In genomic region chr5:43781977-43782930, GRCm38 (mm10) we compare ENCODE assay signal across 8 mouse cellular contexts. TPM values are rescaled to one million over a fixed set of nuclear protein-coding genes. Genes with fewer than 3 reads are reported as not detected.
DNase-seq lines count a peak whose midpoint lies in the region; ATAC-seq and TF ChIP-seq lines count a peak whose summit lies in the region.

No protein-coding gene starts in this region.

- 5% methylated on average over 46 of the region's 82 CpGs for WGBS in forebrain, embryonic 14.5 days
- whole genome bisulfite sequencing in lung, embryonic 14.5 days: 4% methylated on average over 75 of the region's 82 CpGs
- 3% methylated on average over 82 of the region's 82 CpGs for WGBS in olfactory bulb, adult 2 months

- peak; percentile 94 for TF ChIP-seq POLR2A in olfactory bulb, adult 2 months (IDR thresholded peaks at IDR 0.05; ENCODE audit: insufficient read depth, low read depth, low read length)

- peak overlapping the region; percentile 95 for H3K27ac ChIP-seq in forebrain, embryonic 14.5 days (ENCODE audit: low read depth, low read length)
- peak overlapping the region; percentile 100 for H3K27ac ChIP-seq in layer of hippocampus, adult 2 months
- H3K27ac ChIP-seq in lung, embryonic 14.5 days (ENCODE audit: low read depth): peak overlapping the region; percentile 96
- H3K27ac ChIP-seq in olfactory bulb, adult 2 months (ENCODE audit: insufficient read depth, low read depth, low read length): peak overlapping the region; percentile 99

- TF ChIP-seq CTCF in layer of hippocampus, adult 2 months (conservative IDR thresholded peaks at IDR 0.05): no peak
- no peak for TF ChIP-seq CTCF in lung, embryonic 14.5 days (IDR thresholded peaks at IDR 0.05; ENCODE audit: low read depth)
- no peak for TF ChIP-seq CTCF in olfactory bulb, adult 2 months (IDR thresholded peaks at IDR 0.05; ENCODE audit: insufficient read depth, low read depth, low read length)

- intact Hi-C loops in heart, postnatal 14 days (cut with DNase I): loop anchor here (10.0 kb wide), 1 partner anchor 547 kb away; the partner anchor contains the start of gene Cpeb2

- no peaks in the 10 kb centered on the region for H3K27me3 ChIP-seq in forebrain, embryonic 14.5 days (replicated peaks; ENCODE audit: control insufficient read depth, insufficient read depth, low read length)
- H3K27me3 ChIP-seq in lung, embryonic 14.5 days (ENCODE audit: insufficient read depth, low read length): no peaks in the 10 kb centered on the region

- H3K4me1 ChIP-seq in forebrain, embryonic 14.5 days (ENCODE audit: control insufficient read depth, insufficient read depth, low read length): peaks cover 8% of the 10 kb centered on the region
- H3K4me1 ChIP-seq in lung, embryonic 14.5 days (ENCODE audit: insufficient read depth): peaks cover 14% of the 10 kb centered on the region
- H3K4me1 ChIP-seq in olfactory bulb, adult 2 months (ENCODE audit: control insufficient read depth, insufficient read depth, low read length): peaks cover 2% of the 10 kb centered on the region

- ATAC-seq in cerebellum, adult (ENCODE audit: insufficient number of reproducible peaks, low FRiP score, low TSS enrichment): peak; percentile 83
- peak; percentile 94 for ATAC-seq in forebrain, embryonic 14.5 days
- peak; percentile 92 for ATAC-seq in lung, embryonic 14.5 days (ENCODE audit: insufficient read depth)

- H3K4me3 ChIP-seq in forebrain, embryonic 14.5 days (ENCODE audit: low read depth, low read length): peak overlapping the region; percentile 81
- H3K4me3 ChIP-seq in layer of hippocampus, adult 2 months: peak overlapping the region; percentile 89
- peak overlapping the region; percentile 87 for H3K4me3 ChIP-seq in lung, embryonic 14.5 days (ENCODE audit: low read depth, low read length)
- peak overlapping the region; percentile 76 for H3K4me3 ChIP-seq in olfactory bulb, adult 2 months (ENCODE audit: insufficient read depth, low read depth, low read length)

- peak overlapping the region; percentile 95 for H3K9ac ChIP-seq in forebrain, embryonic 14.5 days (ENCODE audit: low read length)
- H3K9ac ChIP-seq in lung, embryonic 14.5 days: peak overlapping the region; percentile 97

- no peaks in the 10 kb centered on the region for H3K36me3 ChIP-seq in forebrain, embryonic 14.5 days (ENCODE audit: control insufficient read depth, insufficient read depth, low read length)
- H3K36me3 ChIP-seq in lung, embryonic 14.5 days (ENCODE audit: insufficient read depth): no peaks in the 10 kb centered on the region

- H3K4me2 ChIP-seq in forebrain, embryonic 14.5 days (ENCODE audit: low read length): peak overlapping the region; percentile 71
- H3K4me2 ChIP-seq in lung, embryonic 14.5 days: peak overlapping the region; percentile 86

- DNase-seq in ES-CJ7 (ENCODE audit: low read depth, low spot score): peak; percentile 65
- peak; percentile 89 for DNase-seq in forebrain, embryonic 14.5 days (ENCODE audit: low spot score)
- peak; percentile 85 to 93 for DNase-seq in heart, postnatal 14 days
- peak; percentile 48 to 79 for DNase-seq in layer of hippocampus, adult 2 months (ENCODE audit: low spot score in 2 of 2)
- peak; percentile 92 for DNase-seq in lung, embryonic 14.5 days
- peak; percentile 60 to 64 for DNase-seq in thymus, adult 18-20 months

- H3K9me3 ChIP-seq in forebrain, embryonic 14.5 days (replicated peaks; ENCODE audit: control insufficient read depth, low read length): no peaks in the 10 kb centered on the region
- no peaks in the 10 kb centered on the region for H3K9me3 ChIP-seq in lung, embryonic 14.5 days (ENCODE audit: low read depth, low read length)

RNA-seq across cellular contexts. Expression of gene Bst1, which starts 36.4 kb away (rescaled TPM):
- not detected in 2 replicates for polyA plus RNA-seq in forebrain, embryonic 14.5 days (2014; fragmentation: Nextera tagmentation; extraction: Ambion mirVana)
- total RNA-seq in heart, postnatal 14 days (2021): 1 to 10 TPM; 1.1 to 1.8 TPM
- total RNA-seq in layer of hippocampus, adult 2 months (2021): not detected
- polyA plus RNA-seq in lung, embryonic 14.5 days (2014; fragmentation: Nextera tagmentation; extraction: Ambion mirVana): 0.82 and 1.2 TPM in 2 replicates
- polyA plus RNA-seq in olfactory bulb, adult 2 months (2012; ENCODE audit: insufficient read depth, insufficient read length, low replicate concordance, missing spikeins): not detected in 2 replicates

RNA-seq across cellular contexts. Expression of gene Fbxl5, which starts 39.2 kb away (rescaled TPM):
- polyA plus RNA-seq in forebrain, embryonic 14.5 days (2014; fragmentation: Nextera tagmentation; extraction: Ambion mirVana): 91.8 and 99.8 TPM in 2 replicates
- 10 to 100 TPM; 31.3 to 34.2 TPM for total RNA-seq in heart, postnatal 14 days (2021)
- 10 to 100 TPM; 89.3 to 97.2 TPM for total RNA-seq in layer of hippocampus, adult 2 months (2021)
- polyA plus RNA-seq in lung, embryonic 14.5 days (2014; fragmentation: Nextera tagmentation; extraction: Ambion mirVana): 73.2 and 76.7 TPM in 2 replicates
- not detected in 2 replicates for polyA plus RNA-seq in olfactory bulb, adult 2 months (2012; ENCODE audit: insufficient read depth, insufficient read length, low replicate concordance, missing spikeins)

Comparison
In these comparisons a context has a peak if more than half of its experiments do, and no peak if none do; other contexts are left out.
1. Peak in every context shown above with its lines: DNase-seq, ATAC-seq, H3K4me3 ChIP-seq and H3K27ac ChIP-seq.